Mouse (Mus musculus): ENCODE results near the gene Lamtor5. TPM values are rescaled to one million over a fixed set of nuclear protein-coding genes. Genes with fewer than 3 reads are reported as not detected.

Lamtor5 gene
- polyA plus RNA-seq, 2 experiments, result 101 to 202 TPM

GRCm38 (mm10) chr3:107233351-107233813 is 45.3 kb upstream of the Lamtor5 start:
- 9% methylated on average over 11 of the region's 11 CpGs for WGBS
- H3K9ac ChIP-seq (ENCODE audit: low read depth, low read length, severe bottlenecking), result no peak overlapping the region
- DNase-seq (ENCODE audit: low spot score) (peak; percentile 76), ATAC-seq (ENCODE audit: low FRiP score, low read depth) (no peak)
- no peaks in the 10 kb centered on the region for H3K36me3 ChIP-seq (ENCODE audit: control insufficient read depth, insufficient read depth, low read length)
- no peak for TF ChIP-seq POLR2A (IDR thresholded peaks at IDR 0.05; ENCODE audit: borderline replicate concordance, extremely low read depth, insufficient read depth, insufficient read length)
- H3K4me3 ChIP-seq (replicated peaks; ENCODE audit: low read length), result no peak overlapping the region
- no peak overlapping the region for H3K27ac ChIP-seq (replicated peaks; ENCODE audit: low read depth, low read length)
- H3K9me3 ChIP-seq (ENCODE audit: control insufficient read depth, low read length), result no peaks in the 10 kb centered on the region
- H3K27me3 ChIP-seq (ENCODE audit: control insufficient read depth, insufficient read depth, low read length), result no peaks in the 10 kb centered on the region
- 0 out of 2 replicates have a peak overlapping the region, but pooled peaks have one; percentile 13 for H3K4me2 ChIP-seq (replicated peaks; ENCODE audit: low read depth, low read length, severe bottlenecking)
- H3K4me1 ChIP-seq (ENCODE audit: control insufficient read depth, insufficient read depth, low read length), result no peaks in the 10 kb centered on the region

GRCm38 (mm10) chr3:107233945-107234344 is 44.7 kb upstream of the Lamtor5 start:
- Histone ChIP-seq H3K9me3 (ENCODE audit: control insufficient read depth, low read length) (no peaks in the 10 kb centered on the region), H3K27ac (replicated peaks; ENCODE audit: low read depth, low read length) (no peak overlapping the region), H3K27me3 (ENCODE audit: control insufficient read depth, insufficient read depth, low read length) (no peaks in the 10 kb centered on the region), H3K9ac (ENCODE audit: low read depth, low read length, severe bottlenecking) (no peak overlapping the region), H3K4me2 (replicated peaks; ENCODE audit: low read depth, low read length, severe bottlenecking) (no peak overlapping the region), H3K4me1 (ENCODE audit: control insufficient read depth, insufficient read depth, low read length) (no peaks in the 10 kb centered on the region), H3K36me3 (ENCODE audit: control insufficient read depth, insufficient read depth, low read length) (no peaks in the 10 kb centered on the region), H3K4me3 (replicated peaks; ENCODE audit: low read length) (no peak overlapping the region)
- DNase-seq (ENCODE audit: low spot score), result no peak
- no peak for TF ChIP-seq POLR2A (IDR thresholded peaks at IDR 0.05; ENCODE audit: borderline replicate concordance, extremely low read depth, insufficient read depth, insufficient read length)
- ATAC-seq (ENCODE audit: low FRiP score, low read depth), result no peak
- 33% methylated on average over 2 of the region's 2 CpGs for WGBS

- DNase-seq (ENCODE audit: low spot score), result no peak
- Histone ChIP-seq H3K4me1 (ENCODE audit: control insufficient read depth, insufficient read depth, low read length) (no peaks in the 10 kb centered on the region), H3K27me3 (ENCODE audit: control insufficient read depth, insufficient read depth, low read length) (no peaks in the 10 kb centered on the region), H3K4me2 (replicated peaks; ENCODE audit: low read depth, low read length, severe bottlenecking) (no peak overlapping the region), H3K9ac (ENCODE audit: low read depth, low read length, severe bottlenecking) (no peak overlapping the region), H3K9me3 (ENCODE audit: control insufficient read depth, low read length) (no peaks in the 10 kb centered on the region), H3K36me3 (ENCODE audit: control insufficient read depth, insufficient read depth, low read length) (no peaks in the 10 kb centered on the region), H3K27ac (replicated peaks; ENCODE audit: low read depth, low read length) (no peak overlapping the region), H3K4me3 (replicated peaks; ENCODE audit: low read length) (no peak overlapping the region)
- no peak for TF ChIP-seq POLR2A (IDR thresholded peaks at IDR 0.05; ENCODE audit: borderline replicate concordance, extremely low read depth, insufficient read depth, insufficient read length)
- ATAC-seq (ENCODE audit: low FRiP score, low read depth), result no peak
- WGBS, result 48% methylated on average over 2 of the region's 2 CpGs
These were observed 40.6 kb upstream of the Lamtor5 start for GRCm38 (mm10) chr3:107238051-107238450.

GRCm38 (mm10) chr3:107238471-107238980 is 40.1 kb upstream of the Lamtor5 start:
- H3K9me3 ChIP-seq (ENCODE audit: control insufficient read depth, low read length), result no peaks in the 10 kb centered on the region
- DNase-seq (ENCODE audit: low spot score) (no peak), ATAC-seq (ENCODE audit: low FRiP score, low read depth) (no peak)
- H3K4me2 ChIP-seq (replicated peaks; ENCODE audit: low read depth, low read length, severe bottlenecking), result no peak overlapping the region
- no peak for TF ChIP-seq POLR2A (IDR thresholded peaks at IDR 0.05; ENCODE audit: borderline replicate concordance, extremely low read depth, insufficient read depth, insufficient read length)
- H3K9ac ChIP-seq (ENCODE audit: low read depth, low read length, severe bottlenecking), result no peak overlapping the region
- H3K27ac ChIP-seq (replicated peaks; ENCODE audit: low read depth, low read length), result no peak overlapping the region
- no peaks in the 10 kb centered on the region for H3K36me3 ChIP-seq (ENCODE audit: control insufficient read depth, insufficient read depth, low read length)
- no peaks in the 10 kb centered on the region for H3K27me3 ChIP-seq (ENCODE audit: control insufficient read depth, insufficient read depth, low read length)
- H3K4me3 ChIP-seq (replicated peaks; ENCODE audit: low read length), result no peak overlapping the region
- 82% methylated on average over 8 of the region's 8 CpGs for WGBS
- H3K4me1 ChIP-seq (ENCODE audit: control insufficient read depth, insufficient read depth, low read length), result no peaks in the 10 kb centered on the region

GRCm38 (mm10) chr3:107239607-107240006 is 39.1 kb upstream of the Lamtor5 start, which contains the start of gene Prok1:
Prok1 (minus strand) TSS chr3:107239707.
- no peak for TF ChIP-seq POLR2A (IDR thresholded peaks at IDR 0.05; ENCODE audit: borderline replicate concordance, extremely low read depth, insufficient read depth, insufficient read length)
- Histone ChIP-seq H3K4me1 (ENCODE audit: control insufficient read depth, insufficient read depth, low read length) (no peaks in the 10 kb centered on the region), H3K9ac (ENCODE audit: low read depth, low read length, severe bottlenecking) (no peak within 1 kb of the TSS), H3K36me3 (ENCODE audit: control insufficient read depth, insufficient read depth, low read length) (no peaks in the 10 kb centered on the region), H3K9me3 (ENCODE audit: control insufficient read depth, low read length) (no peaks in the 10 kb centered on the region), H3K27me3 (ENCODE audit: control insufficient read depth, insufficient read depth, low read length) (no peaks in the 10 kb centered on the region), H3K4me2 (replicated peaks; ENCODE audit: low read depth, low read length, severe bottlenecking) (no peak within 1 kb of the TSS), H3K27ac (replicated peaks; ENCODE audit: low read depth, low read length) (no peak within 1 kb of the TSS), H3K4me3 (replicated peaks; ENCODE audit: low read length) (no peak within 1 kb of the TSS)
- DNase-seq (ENCODE audit: low spot score) (no peak), ATAC-seq (ENCODE audit: low FRiP score, low read depth) (no peak)
- WGBS, result 91% methylated on average over 9 of the region's 9 CpGs
